Comparison of ENCODE assay signal across 8 mouse cellular contexts in genomic region chr5:64505227-64505834, GRCm38 (mm10).
DNase-seq lines count a peak whose midpoint lies in the region; ATAC-seq and TF ChIP-seq lines count a peak whose summit lies in the region.

No protein-coding gene starts in this region.

- no peak for TF ChIP-seq CTCF in E14TG2a.4 (conservative IDR thresholded peaks at IDR 0.05; ENCODE audit: low read length)

- H3K4me2 ChIP-seq in forebrain, embryonic 11.5 days (ENCODE audit: low read depth, low read length, severe bottlenecking), result peak overlapping the region; percentile 53
- peak overlapping the region; percentile 57 for H3K4me2 ChIP-seq in limb, embryonic 12.5 days
- H3K4me2 ChIP-seq in midbrain, embryonic 12.5 days (replicated peaks), result peak overlapping the region; percentile 53
- peak overlapping the region; percentile 67 for H3K4me2 ChIP-seq in stomach, embryonic 15.5 days

- H3K36me3 ChIP-seq in E14TG2a.4 (ENCODE audit: insufficient read depth, low read length), result no peaks in the 10 kb centered on the region
- no peaks in the 10 kb centered on the region for H3K36me3 ChIP-seq in forebrain, embryonic 11.5 days (ENCODE audit: control insufficient read depth, insufficient read depth, low read length)
- no peaks in the 10 kb centered on the region for H3K36me3 ChIP-seq in limb, embryonic 12.5 days
- no peaks in the 10 kb centered on the region for H3K36me3 ChIP-seq in midbrain, embryonic 12.5 days
- H3K36me3 ChIP-seq in stomach, embryonic 15.5 days, result no peaks in the 10 kb centered on the region

- H3K9me3 ChIP-seq in E14TG2a.4 (ENCODE audit: low read length), result peaks cover 2% of the 10 kb centered on the region; the same call in 1 of the 2 replicates
- H3K9me3 ChIP-seq in forebrain, embryonic 11.5 days (ENCODE audit: control insufficient read depth, low read length), result no peaks in the 10 kb centered on the region
- no peaks in the 10 kb centered on the region for H3K9me3 ChIP-seq in limb, embryonic 12.5 days
- no peaks in the 10 kb centered on the region for H3K9me3 ChIP-seq in midbrain, embryonic 12.5 days
- H3K9me3 ChIP-seq in stomach, embryonic 15.5 days, result no peaks in the 10 kb centered on the region

- peak overlapping the region; percentile 30; the same call in 1 of the 2 replicates for H3K9ac ChIP-seq in forebrain, embryonic 11.5 days (ENCODE audit: low read length)
- 0 out of 2 replicates have a peak overlapping the region, but pooled peaks have one; percentile 23 for H3K9ac ChIP-seq in limb, embryonic 12.5 days (replicated peaks)
- peak overlapping the region; percentile 39 for H3K9ac ChIP-seq in midbrain, embryonic 12.5 days (replicated peaks)
- H3K9ac ChIP-seq in stomach, embryonic 15.5 days, result no peak overlapping the region

- ATAC-seq in forebrain, embryonic 11.5 days (replicated peaks; ENCODE audit: low FRiP score), result peak; percentile 84
- ATAC-seq in limb, embryonic 12.5 days (ENCODE audit: insufficient number of reproducible peaks, insufficient read depth, low FRiP score, low TSS enrichment, low read depth), result peak; percentile 86
- ATAC-seq in midbrain, embryonic 12.5 days (ENCODE audit: low FRiP score, low read depth), result peak; percentile 72
- peak; percentile 90 for ATAC-seq in stomach, embryonic 15.5 days (ENCODE audit: insufficient read depth, low FRiP score, low read depth)

- peak overlapping the region; percentile 57 for H3K4me3 ChIP-seq in E14TG2a.4 (replicated peaks; ENCODE audit: low read length)
- H3K4me3 ChIP-seq in forebrain, embryonic 11.5 days (ENCODE audit: low read depth, low read length), result peak overlapping the region; percentile 18
- H3K4me3 ChIP-seq in limb, embryonic 12.5 days (replicated peaks), result peak overlapping the region; percentile 22
- H3K4me3 ChIP-seq in midbrain, embryonic 12.5 days, result peak overlapping the region; percentile 34
- H3K4me3 ChIP-seq in stomach, embryonic 15.5 days (replicated peaks), result peak overlapping the region; percentile 35

- WGBS in forebrain, embryonic 11.5 days, result under 1% methylated on average over 17 of the region's 17 CpGs
- WGBS in limb, embryonic 12.5 days, result under 1% methylated on average over 17 of the region's 17 CpGs
- WGBS in midbrain, embryonic 12.5 days, result under 1% methylated on average over 17 of the region's 17 CpGs
- WGBS in stomach, embryonic 15.5 days, result 1% methylated on average over 17 of the region's 17 CpGs

- H3K27ac ChIP-seq in forebrain, embryonic 11.5 days (ENCODE audit: low read depth, low read length), result peak overlapping the region; percentile 18; the same call in 1 of the 2 replicates
- H3K27ac ChIP-seq in limb, embryonic 12.5 days, result peak overlapping the region; percentile 73
- no peak overlapping the region; the same call in 1 of the 2 replicates for H3K27ac ChIP-seq in midbrain, embryonic 12.5 days (replicated peaks)
- H3K27ac ChIP-seq in stomach, embryonic 15.5 days, result peak overlapping the region; percentile 94

- peaks cover 73% of the 10 kb centered on the region for H3K4me1 ChIP-seq in E14TG2a.4 (replicated peaks; ENCODE audit: low read depth, low read length)
- H3K4me1 ChIP-seq in forebrain, embryonic 11.5 days (replicated peaks; ENCODE audit: control insufficient read depth, insufficient read depth, low read length), result peaks cover 8% of the 10 kb centered on the region; the same call in 1 of the 2 replicates
- peaks cover 35% of the 10 kb centered on the region for H3K4me1 ChIP-seq in limb, embryonic 12.5 days (replicated peaks)
- H3K4me1 ChIP-seq in midbrain, embryonic 12.5 days, result peaks cover 17% of the 10 kb centered on the region
- peaks cover 16% of the 10 kb centered on the region for H3K4me1 ChIP-seq in stomach, embryonic 15.5 days

- no peaks in the 10 kb centered on the region for H3K27me3 ChIP-seq in E14TG2a.4 (ENCODE audit: insufficient read depth, low read length)
- no peaks in the 10 kb centered on the region for H3K27me3 ChIP-seq in forebrain, embryonic 11.5 days (ENCODE audit: control insufficient read depth, insufficient read depth, low read length)
- H3K27me3 ChIP-seq in limb, embryonic 12.5 days, result no peaks in the 10 kb centered on the region
- 0 out of 2 replicates have a peak, but pooled peaks cover 8% of the 10 kb centered on the region for H3K27me3 ChIP-seq in midbrain, embryonic 12.5 days
- H3K27me3 ChIP-seq in stomach, embryonic 15.5 days (replicated peaks), result no peaks in the 10 kb centered on the region

- DNase-seq in adrenal gland, adult 2 months, result peak; percentile 89
- DNase-seq in forebrain, embryonic 11.5 days (ENCODE audit: low spot score), result peak; percentile 82
- peak; percentile 74 for DNase-seq in heart, postnatal 4 days
- DNase-seq in left cerebral cortex, adult 11 months (ENCODE audit: low spot score), result no peak
